Mouse (Mus musculus): Measurements from ENCODE around the gene Nkx2-2. TPM values are rescaled to one million over a fixed set of nuclear protein-coding genes. Genes with fewer than 3 reads are reported as not detected.
A peak's percentile ranks its signal among the peaks of the same experiment; 100 is the strongest.
"Not testable (repeated sequence)": the region's sequence is repeated elsewhere in the genome, so short reads cannot be mapped to it uniquely, and the experiment has no call there.

The Nkx2-2 gene
- total and polyA plus RNA-seq, 2 experiments from 2014 or later, result 6.0 to 7.9 TPM

- Histone ChIP-seq H3K4me2 (ENCODE audit: low read depth) (no peak overlapping the region), H3K36me3 (ENCODE audit: insufficient read depth) (no peaks in the 10 kb centered on the region), H3K27ac (ENCODE audit: low read depth, low read length) (no peak overlapping the region), H3K9me3 (ENCODE audit: low read length) (no peaks in the 10 kb centered on the region), H3K9ac (no peak overlapping the region), H3K4me3 (ENCODE audit: low read depth, low read length) (no peak overlapping the region), H3K27me3 (ENCODE audit: insufficient read depth, low read length) (peaks cover 74% of the 10 kb centered on the region), H3K4me1 (ENCODE audit: insufficient read depth) (no peaks in the 10 kb centered on the region; the same call in 1 of the 2 replicates)
- TF ChIP-seq CTCF (IDR thresholded peaks at IDR 0.05; ENCODE audit: low read depth), result no peak
- no peak for DNase-seq
- WGBS, result 3% methylated on average over 32 of the region's 32 CpGs
- peak; percentile 30 for ATAC-seq
Measured at GRCm38 (mm10) chr2:147180649-147181303, 13.3 kb downstream of the Nkx2-2 start.

DNA sequence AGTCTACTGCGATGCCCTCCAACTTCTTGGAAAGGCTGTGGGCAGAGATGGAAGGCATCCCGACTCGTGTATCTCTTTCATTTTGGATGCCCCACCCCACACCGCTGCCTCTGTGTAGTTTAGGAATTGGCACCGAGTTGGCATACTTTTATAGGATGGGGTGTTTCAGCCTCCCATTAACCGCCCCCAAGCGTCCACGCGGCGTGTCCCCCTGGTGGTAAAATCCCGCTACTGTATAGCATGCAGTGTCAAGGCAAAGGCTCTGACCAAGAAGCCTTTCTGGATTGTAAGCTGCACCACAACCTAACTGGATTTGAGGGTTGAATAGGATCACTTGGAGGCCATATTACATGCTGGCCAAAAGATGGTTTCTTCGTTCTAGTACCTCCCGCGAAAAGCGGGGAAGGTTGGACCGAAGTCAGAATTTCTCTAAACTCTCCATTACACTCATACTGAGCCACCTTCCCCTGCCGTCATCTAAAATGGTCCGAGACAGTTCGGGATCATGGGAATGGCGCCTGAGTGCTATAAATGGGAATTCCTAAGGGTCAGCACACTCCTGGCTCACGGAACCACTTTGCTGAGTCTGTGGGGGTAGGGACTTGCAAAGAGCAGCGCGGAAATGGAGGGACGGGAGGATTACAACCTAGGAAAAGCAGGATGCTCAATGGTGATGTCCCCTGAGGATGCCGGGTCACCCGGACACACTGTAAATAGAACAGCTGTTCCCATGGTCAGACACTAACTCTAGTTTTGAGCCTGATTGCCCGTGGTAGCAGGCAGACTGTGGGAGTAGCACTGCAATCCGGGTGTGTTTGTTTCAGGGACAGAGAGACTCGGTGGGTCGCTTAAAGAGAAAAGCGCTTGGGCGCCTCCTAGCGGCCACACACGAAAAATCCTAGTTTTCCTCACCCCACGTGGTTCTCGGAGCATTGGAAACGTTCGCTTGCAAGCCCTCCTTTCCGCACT lies 15.7 kb downstream of the Nkx2-2 start:
- Histone ChIP-seq H3K4me2 (ENCODE audit: low read depth) (peak overlapping the region; percentile 58), H3K4me1 (ENCODE audit: insufficient read depth) (no peaks in the 10 kb centered on the region), H3K4me3 (ENCODE audit: low read depth, low read length) (peak overlapping the region; percentile 38), H3K27me3 (ENCODE audit: insufficient read depth, low read length) (peaks cover 72% of the 10 kb centered on the region), H3K36me3 (ENCODE audit: insufficient read depth) (no peaks in the 10 kb centered on the region), H3K9ac (peak overlapping the region; percentile 29; the same call in 1 of the 2 replicates), H3K27ac (ENCODE audit: low read depth, low read length) (no peak overlapping the region), H3K9me3 (ENCODE audit: low read length) (no peaks in the 10 kb centered on the region)
- TF ChIP-seq CTCF (IDR thresholded peaks at IDR 0.05; ENCODE audit: low read depth), result peak; percentile 81
- WGBS, result 1% methylated on average over 39 of the region's 39 CpGs
- ATAC-seq (peak; percentile 80), DNase-seq (peak; percentile 89)

GRCm38 (mm10) chr2:147177672-147178071 lies 16.4 kb downstream of the Nkx2-2 start:
- no peak overlapping the region for H3K27ac ChIP-seq (ENCODE audit: low read depth, low read length)
- peak overlapping the region; percentile 58 for H3K4me2 ChIP-seq (ENCODE audit: low read depth)
- peaks cover 68% of the 10 kb centered on the region for H3K27me3 ChIP-seq (ENCODE audit: insufficient read depth, low read length)
- 6% methylated on average over 10 of the region's 10 CpGs for WGBS
- H3K9ac ChIP-seq, result no peak overlapping the region
- peak; percentile 89 for TF ChIP-seq CTCF (IDR thresholded peaks at IDR 0.05; ENCODE audit: low read depth)
- no peaks in the 10 kb centered on the region for H3K36me3 ChIP-seq (ENCODE audit: insufficient read depth)
- H3K4me1 ChIP-seq (ENCODE audit: insufficient read depth), result no peaks in the 10 kb centered on the region
- H3K9me3 ChIP-seq (ENCODE audit: low read length), result no peaks in the 10 kb centered on the region
- DNase-seq, result peak; percentile 91
- H3K4me3 ChIP-seq (ENCODE audit: low read depth, low read length), result peak overlapping the region; percentile 38
- peak; percentile 42; the same call in 1 of the 2 replicates for ATAC-seq

DNA sequence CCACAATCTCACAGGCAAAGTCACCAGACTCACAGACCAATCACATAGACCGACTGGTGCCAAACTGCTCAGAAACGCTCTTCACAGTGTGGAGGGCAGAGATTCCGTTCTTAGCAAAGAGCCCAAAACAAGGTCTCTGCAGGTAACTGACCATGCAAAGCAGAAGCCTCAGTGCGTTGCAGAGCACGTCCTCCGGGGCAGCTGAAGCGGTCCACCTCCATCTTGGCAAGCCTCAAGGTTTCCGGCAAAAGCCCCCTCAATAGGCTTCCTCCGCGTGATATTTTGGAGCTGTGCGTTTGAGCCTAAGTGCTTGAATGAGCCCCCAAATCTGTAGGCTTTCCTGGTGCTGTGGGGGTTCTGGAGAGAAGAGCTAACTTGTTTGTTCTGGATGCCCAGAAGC lies 18.7 kb downstream of the Nkx2-2 start:
- Histone ChIP-seq H3K27ac (ENCODE audit: low read depth, low read length) (no peak overlapping the region), H3K27me3 (ENCODE audit: insufficient read depth, low read length) (peaks cover 46% of the 10 kb centered on the region), H3K9ac (no peak overlapping the region), H3K36me3 (ENCODE audit: insufficient read depth) (no peaks in the 10 kb centered on the region), H3K9me3 (ENCODE audit: low read length) (no peaks in the 10 kb centered on the region), H3K4me2 (ENCODE audit: low read depth) (no peak overlapping the region), H3K4me3 (ENCODE audit: low read depth, low read length) (no peak overlapping the region), H3K4me1 (ENCODE audit: insufficient read depth) (no peaks in the 10 kb centered on the region)
- ATAC-seq (no peak), DNase-seq (no peak)
- 85% methylated on average over 11 of the region's 11 CpGs for WGBS
- TF ChIP-seq CTCF (IDR thresholded peaks at IDR 0.05; ENCODE audit: low read depth), result no peak

DNA sequence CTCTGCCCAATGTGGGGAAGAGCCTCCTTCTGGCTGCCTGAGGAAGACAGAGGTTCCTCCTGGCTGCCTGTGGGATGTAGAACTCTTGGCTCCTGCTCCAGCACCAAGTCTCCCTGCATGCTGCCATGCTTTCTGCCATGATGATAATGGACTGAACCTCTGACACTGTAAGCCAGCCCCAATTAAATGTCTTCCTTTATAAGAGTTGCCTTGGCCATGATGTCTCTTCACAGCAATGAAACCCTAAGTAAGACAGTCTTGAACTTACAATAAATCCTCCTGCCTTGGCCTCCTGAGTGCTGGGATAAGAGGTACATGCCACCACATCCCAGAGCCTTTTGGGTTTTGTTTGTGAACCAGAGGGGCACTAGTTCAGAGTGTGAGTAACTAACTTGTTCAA lies 20.3 kb downstream of the Nkx2-2 start:
- Histone ChIP-seq H3K36me3 (ENCODE audit: insufficient read depth) (no peaks in the 10 kb centered on the region), H3K4me1 (ENCODE audit: insufficient read depth) (no peaks in the 10 kb centered on the region), H3K27ac (ENCODE audit: low read depth, low read length) (no peak overlapping the region), H3K27me3 (ENCODE audit: insufficient read depth, low read length) (peaks cover 34% of the 10 kb centered on the region), H3K4me2 (ENCODE audit: low read depth) (no peak overlapping the region), H3K9me3 (ENCODE audit: low read length) (no peaks in the 10 kb centered on the region), H3K9ac (no peak overlapping the region), H3K4me3 (ENCODE audit: low read depth, low read length) (no peak overlapping the region)
- no peak for ATAC-seq
- TF ChIP-seq CTCF (IDR thresholded peaks at IDR 0.05; ENCODE audit: low read depth), result no peak
- no peak for DNase-seq

DNA sequence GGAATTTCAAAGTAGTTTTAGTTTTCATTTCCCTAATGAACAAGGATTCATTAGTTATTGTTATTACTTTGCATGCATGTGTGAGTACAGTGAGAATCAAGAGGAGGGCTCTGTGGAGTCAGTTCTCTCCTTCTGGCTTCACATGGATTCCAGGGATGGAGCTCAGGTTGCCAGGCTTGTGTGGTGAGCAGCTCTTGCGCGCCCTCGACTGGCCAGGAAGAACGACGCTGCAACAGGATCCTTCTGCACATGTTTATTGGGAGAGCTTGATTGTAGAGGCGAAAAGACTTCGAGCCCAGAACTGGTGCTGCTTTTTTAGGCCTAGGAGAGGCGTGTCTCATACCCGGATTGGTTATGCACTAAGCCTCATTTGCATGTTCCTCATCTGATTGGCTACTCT lies 23.5 kb downstream of the Nkx2-2 start:
- 78% methylated on average over 9 of the region's 9 CpGs for WGBS
- H3K9ac ChIP-seq; H3K9me3 ChIP-seq (ENCODE audit: low read length); H3K36me3 ChIP-seq (ENCODE audit: insufficient read depth); H3K4me1 ChIP-seq (ENCODE audit: insufficient read depth); H3K4me2 ChIP-seq (ENCODE audit: low read depth); ATAC-seq; H3K4me3 ChIP-seq (ENCODE audit: low read depth, low read length); H3K27ac ChIP-seq (ENCODE audit: low read depth, low read length); DNase-seq: not testable (repeated sequence)
- H3K27me3 ChIP-seq (ENCODE audit: insufficient read depth, low read length), result peaks cover 12% of the 10 kb centered on the region

GRCm38 (mm10) chr2:147165863-147166262 lies 28.2 kb downstream of the Nkx2-2 start:
- DNase-seq (no peak), ATAC-seq (no peak)
- Histone ChIP-seq H3K27me3 (ENCODE audit: insufficient read depth, low read length) (no peaks in the 10 kb centered on the region; the same call in 1 of the 2 replicates), H3K4me2 (ENCODE audit: low read depth) (no peak overlapping the region), H3K36me3 (ENCODE audit: insufficient read depth) (no peaks in the 10 kb centered on the region), H3K9ac (no peak overlapping the region), H3K27ac (ENCODE audit: low read depth, low read length) (no peak overlapping the region), H3K9me3 (ENCODE audit: low read length) (no peaks in the 10 kb centered on the region), H3K4me1 (ENCODE audit: insufficient read depth) (no peaks in the 10 kb centered on the region), H3K4me3 (ENCODE audit: low read depth, low read length) (no peak overlapping the region)
- WGBS, result 80% methylated on average over 1 of the region's 1 CpGs
- no peak for TF ChIP-seq CTCF (IDR thresholded peaks at IDR 0.05; ENCODE audit: low read depth)

Data from forebrain, postnatal 0 days (tissue).